Mouse (Mus musculus) kidney, adult 8-10 months (tissue): ENCODE measurements around the gene Spryd7.
"Not testable (repeated sequence)": the region's sequence is repeated elsewhere in the genome, so short reads cannot be mapped to it uniquely, and the experiment has no call there.

Experiments
- DNase-seq, 2 experiments: peaks; one replicate each; pipeline ENCODE4 v3.0.0; 2022

Gene Spryd7

DNA sequence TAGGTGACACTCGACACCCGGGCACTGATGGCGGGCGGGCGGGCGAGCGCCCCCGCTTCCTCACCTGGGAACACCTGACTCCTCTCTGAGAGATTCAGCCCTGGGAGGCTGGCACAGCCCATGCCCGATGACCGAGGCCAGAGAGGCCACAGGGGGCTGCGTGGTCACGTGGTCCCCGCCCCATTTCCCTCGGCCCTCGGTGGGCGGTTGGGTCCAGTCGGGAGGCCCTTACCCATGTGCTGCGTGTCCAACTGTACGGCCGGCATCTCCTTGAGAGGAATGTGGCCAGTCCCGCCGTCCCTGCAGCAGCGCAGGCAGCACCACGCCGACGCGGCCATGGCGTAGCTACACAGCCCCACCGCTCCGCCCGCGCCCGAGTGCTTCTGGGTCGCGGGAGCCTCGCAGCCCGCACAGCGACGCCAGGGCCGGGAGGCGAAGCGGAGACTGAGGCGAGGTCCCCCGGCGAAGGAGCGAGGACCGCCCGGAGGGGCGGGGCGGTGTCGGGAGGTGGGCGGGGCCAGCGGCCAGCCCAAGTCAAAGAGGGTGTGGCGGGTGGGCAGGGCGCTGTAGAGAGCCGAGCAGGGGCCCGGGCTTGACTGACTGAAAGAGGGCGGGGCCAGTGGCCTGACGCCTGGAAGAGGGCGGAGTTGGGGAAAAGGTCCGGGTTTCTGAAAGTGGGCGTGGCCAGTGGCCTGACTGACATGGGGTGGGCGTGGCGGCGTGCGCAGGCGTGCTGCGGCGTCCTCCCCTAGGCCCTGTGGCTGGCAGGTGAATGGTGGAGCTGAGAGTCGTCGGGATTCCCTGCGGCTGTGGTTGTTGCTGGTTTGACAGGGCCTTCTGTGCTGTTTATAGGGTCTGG, at the start of gene Spryd7:
Spryd7 (minus strand) TSS at position 598 of the 859 bp plus-strand sequence.
- peak; percentile 98 for DNase-seq

GRCm38 (mm10) chr14:61606088-61606487, 49.4 kb upstream of the Spryd7 start:
- DNase-seq: not testable (repeated sequence)

DNA sequence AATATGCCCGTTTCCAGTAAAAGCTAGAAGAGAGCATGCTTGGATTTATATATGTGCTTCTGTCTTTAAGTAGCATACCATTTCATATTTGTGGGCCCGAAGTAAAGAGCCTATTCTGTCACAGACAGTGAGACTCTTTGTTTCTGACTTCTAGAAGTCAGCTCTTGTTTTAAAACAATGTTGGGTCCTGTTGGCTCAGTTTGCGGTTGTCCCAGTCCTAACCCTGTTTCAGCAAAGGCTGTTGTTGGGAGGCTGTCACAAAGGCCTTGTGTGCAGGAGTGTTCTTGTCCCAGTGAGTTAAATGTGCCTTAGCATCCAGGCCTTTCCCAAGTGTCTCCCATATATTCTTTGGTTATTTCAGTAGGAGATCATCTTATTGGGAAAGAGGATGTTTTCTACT, 47.4 kb upstream of the Spryd7 start:
- no peak for DNase-seq

DNA sequence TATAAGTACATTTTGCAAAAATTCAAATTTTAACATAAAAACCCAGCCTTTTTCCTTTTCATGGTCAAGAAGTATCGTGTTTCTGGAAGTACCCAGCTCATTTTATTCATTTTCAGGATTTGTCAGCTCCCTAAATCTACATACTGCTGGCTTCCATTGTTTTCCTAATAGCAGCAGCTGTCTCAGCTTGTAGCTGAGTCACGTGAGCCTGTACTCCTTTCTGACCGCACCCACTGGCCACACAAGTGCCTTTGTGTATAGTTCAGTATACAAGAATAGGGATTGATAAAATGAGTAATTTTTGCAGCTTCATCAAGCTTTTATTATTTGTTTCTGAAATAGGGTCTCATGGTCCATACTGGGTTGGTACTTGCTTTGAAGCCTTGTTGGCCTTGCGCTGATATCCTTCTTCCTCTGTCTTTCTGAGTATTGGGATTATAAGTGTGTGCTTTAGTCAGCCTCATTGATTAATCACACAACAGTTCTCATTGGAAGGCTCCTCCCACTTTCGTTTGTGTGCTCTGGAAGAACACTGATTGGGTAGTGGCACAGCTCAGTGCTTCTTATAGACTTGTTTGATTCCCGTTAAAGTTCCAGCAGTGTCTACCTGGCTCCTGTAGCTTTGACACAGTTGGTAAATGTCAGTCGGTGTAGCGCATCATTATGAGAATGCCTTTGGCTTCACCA, 46.5 kb upstream of the Spryd7 start:
- no peak for DNase-seq

- DNase-seq: no peak
Observed at GRCm38 (mm10) chr14:61601348-61601747, 44.7 kb upstream of the Spryd7 start.

DNA sequence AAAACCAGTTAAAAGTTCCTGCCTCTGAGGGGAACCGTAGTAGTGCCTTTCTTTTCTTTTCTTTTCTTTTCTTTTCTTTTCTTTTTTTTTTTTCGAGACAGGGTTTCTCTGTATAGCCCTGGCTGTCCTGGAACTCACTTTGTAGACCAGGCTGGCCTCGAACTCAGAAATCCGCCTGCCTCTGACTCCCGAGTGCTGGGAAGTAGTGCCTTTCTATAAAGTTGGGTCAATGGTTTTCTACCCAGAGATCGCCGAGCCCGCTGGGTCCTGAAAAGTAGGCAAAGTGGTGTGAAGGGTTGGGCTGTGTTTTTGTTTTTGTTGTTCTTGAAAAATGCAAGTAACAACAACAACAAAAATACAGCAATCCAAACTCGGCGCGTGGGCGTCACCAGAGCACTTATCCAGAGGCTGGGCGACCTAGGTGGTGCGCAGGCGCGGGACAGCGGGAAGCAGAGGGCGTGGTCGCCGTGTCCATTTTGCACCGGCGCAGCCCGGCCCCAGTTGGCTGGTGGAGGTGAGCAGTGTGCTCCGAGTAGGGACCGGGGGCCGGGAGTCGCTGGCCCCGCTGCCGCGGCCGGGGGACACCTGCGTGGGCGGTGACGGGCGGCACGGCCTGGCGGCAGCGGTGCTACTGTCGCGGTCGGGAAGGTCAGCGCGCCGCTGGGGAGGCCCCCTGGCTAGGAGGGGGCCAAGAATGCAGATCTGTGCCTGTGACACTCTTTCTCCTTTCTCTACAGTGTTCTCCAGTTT, 42.5 kb upstream of the Spryd7 start:
- peak; percentile 92 to 93 for DNase-seq

DNA sequence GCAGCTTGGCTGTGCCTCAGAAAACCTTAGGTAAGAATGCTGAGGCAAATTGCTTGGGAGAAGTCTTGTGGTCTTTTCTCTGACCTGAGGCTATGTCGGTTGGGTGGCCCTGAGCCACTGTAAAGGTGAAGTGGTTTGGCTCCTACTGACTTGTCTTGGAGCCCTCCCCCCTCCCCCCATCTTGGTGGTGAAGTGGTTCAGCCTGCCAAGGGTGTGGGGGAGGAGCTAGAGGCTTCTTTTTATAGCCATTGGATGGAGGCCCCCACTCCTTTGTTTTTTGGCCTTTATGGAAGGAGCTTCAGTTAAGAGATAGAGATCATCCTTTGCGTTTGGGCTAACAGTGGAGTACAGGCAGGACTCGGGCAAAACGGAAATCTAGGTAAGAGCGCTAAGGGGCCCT, 41.3 kb upstream of the Spryd7 start, which contains the start of gene Trim13:
Trim13 (plus strand) TSS at position 280 of the 400 bp plus-strand sequence.
- no peak for DNase-seq

DNA sequence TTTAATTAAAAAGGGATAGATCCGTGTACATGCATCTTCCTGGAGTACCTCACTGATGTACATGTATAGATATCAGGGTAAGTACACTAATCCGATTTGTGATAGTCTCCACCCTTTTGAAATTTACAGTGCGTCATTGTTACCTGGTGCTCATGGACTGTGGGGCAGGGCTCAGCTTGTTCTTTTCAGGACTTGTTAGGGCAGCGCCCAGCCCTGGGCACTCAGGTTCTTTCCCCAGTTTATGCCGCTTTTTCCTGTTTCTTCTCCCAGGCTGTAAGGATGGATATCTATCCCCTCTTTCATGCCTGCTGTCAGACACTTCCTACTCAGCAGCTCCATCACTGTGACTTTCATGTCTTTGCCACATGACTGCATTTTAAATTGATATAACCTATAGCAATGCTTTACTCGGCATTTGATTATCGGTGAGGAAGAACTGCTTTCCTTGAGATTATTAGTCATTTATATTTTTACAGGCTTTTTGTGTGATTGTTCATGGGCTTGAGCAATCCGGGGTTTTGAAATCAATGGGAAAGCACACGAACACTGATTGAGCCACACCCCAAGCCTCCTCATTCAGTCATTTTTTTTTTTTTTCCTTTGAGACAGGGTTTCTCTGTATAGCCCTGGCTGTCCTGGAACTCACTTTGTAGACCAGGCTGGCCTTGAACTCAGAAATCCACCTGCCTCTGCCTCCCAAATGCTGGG, 40.2 kb upstream of the Spryd7 start:
- DNase-seq: no peak

- DNase-seq: no peak
Observed at GRCm38 (mm10) chr14:61589288-61590065, 32.8 kb upstream of the Spryd7 start.

- no peak for DNase-seq
Observed at GRCm38 (mm10) chr14:61575941-61576340, 19.3 kb upstream of the Spryd7 start.

GRCm38 (mm10) chr14:61575066-61575465, 18.4 kb upstream of the Spryd7 start:
- no peak for DNase-seq

DNA sequence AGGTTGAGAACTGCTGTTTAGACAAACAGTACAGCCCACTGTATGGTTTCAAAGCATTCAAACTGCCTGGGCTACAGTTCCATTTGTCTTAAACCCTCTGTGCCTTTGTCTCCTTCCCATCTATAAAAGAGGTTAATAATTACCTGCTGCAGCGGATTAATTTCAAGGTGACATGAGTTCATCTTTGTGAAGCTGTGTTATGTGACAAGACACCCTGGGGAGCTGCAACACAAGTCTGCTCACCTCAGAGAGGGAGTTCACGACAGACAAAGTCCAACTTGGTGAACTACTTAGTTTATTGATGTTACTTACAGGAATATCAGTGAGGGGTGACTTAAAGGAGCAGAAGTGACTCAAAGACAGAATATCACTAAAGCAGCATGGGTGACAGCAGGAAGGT, 15.4 kb upstream of the Spryd7 start:
- peak; percentile 29 to 79 for DNase-seq

DNA sequence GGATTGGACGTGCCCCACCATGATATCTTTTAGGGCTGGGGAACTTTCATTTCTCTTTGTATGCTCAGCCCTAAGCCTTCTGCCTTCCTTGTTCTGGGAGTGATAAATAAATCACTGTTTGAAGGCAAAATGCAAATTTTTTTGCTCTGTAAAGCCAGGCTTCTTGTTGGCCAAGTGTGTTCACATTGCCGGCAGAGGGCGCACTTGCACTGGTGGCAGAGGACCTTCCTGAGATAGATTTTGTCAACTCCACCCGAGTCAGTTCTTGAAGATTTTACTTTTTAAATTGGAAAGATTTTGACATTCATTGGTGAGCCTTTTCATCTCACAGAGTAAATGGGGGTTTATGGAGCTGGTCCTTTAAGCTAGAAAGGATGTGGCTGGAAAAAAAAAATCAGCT, 14.7 kb upstream of the Spryd7 start:
- peak; percentile 80 to 90 for DNase-seq

GRCm38 (mm10) chr14:61569344-61569743, 12.7 kb upstream of the Spryd7 start:
- peak in 1 of 2 experiments; percentile 33 for DNase-seq

DNA sequence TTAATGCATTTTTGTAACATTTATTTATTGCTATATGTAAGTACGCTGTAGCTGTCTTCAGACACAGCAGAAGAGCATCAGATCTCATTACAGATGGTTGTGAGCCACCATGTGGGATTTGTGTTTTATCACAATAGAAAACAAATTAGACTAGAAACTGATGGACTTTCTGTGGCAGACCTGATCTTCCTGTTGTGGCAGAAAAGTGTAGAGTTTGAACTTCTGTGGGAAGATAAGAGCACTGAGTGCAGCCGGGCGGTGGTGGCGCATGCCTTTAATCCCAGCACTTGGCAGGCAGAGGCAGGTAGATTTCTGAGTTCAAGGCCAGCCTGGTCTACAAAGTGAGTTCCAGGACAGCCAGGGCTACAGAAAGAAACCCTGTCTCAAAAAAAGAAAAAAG, 9.5 kb upstream of the Spryd7 start:
- not testable (repeated sequence) for DNase-seq

GRCm38 (mm10) chr14:61559856-61560255, 3.2 kb upstream of the Spryd7 start:
- DNase-seq: peak; percentile 38 to 46

DNA sequence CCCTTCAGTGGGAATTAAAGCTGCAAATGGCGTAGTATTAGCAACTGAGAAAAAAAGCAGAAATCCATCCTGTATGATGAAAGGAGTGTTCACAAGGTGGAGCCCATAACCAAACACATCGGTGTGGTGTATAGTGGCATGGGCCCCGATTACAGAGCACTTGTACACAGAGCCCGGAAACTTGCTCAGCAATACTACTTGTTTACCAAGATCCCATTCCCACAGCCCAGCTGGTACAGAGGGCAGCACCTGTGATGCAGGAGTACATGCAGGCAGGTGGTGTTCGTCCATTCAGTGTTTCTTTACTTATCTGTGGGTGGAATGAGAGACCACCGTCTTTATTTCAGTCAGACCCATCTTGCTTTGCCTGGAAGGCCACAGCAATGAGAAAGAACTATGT, 2.2 kb upstream of the Spryd7 start:
- no peak for DNase-seq

DNA sequence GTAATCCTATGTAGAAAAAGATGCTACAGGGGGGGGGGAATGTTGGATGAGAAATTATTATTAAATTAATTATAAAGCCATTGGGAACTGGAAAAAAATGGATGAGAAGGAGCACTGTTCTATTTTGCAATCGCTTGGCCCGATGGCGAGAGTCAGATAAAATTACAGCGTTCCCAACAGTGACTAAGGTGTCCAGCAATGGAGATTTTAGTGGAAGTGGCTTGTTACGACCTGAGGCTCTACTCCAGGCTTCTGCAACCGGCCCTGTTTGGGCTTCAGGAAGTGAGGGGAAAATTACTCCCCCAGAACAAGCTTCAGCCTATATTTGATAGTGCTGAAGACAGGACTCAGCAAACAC, 776 bp downstream of the Spryd7 start:
- DNase-seq: no peak

DNA sequence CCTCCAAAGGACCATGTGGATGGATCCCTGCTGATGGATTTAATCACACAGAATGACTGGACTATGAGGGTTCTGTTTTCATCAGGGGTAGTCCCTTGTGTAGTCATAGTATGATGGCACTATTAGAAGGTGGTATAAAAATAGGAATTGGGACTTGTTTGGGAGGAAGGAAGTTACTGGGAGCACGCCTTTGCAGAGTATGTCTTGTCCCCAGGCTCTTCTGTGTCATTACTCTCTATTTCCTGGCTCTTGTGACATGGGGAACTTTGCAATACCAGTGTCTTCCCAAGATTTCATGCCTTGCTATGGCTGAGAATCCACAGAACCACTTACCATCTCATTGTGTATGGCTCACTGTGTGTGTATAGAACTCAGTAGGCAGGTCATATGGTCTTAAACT, 8.1 kb downstream of the Spryd7 start:
- DNase-seq: no peak

DNA sequence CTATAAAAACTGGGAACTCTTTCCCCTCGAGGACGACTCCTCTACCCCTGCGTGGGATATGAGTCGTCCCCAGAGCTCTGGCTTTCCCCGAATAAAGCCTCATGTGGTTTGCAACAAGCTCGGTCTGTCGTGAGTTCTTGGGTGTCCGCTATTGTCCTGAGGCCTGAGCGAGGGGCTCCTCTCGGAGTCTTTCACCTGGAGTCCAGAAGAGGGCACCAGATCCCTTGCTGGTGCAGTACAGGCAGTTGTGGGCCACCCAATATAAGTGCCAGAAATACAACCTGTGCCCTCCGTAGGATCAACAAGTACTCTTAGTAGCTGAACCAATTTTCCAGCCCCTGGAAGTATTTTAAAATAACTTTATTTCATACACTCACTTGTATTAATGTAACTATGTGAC, 18.9 kb downstream of the Spryd7 start:
- DNase-seq: not testable (repeated sequence)

- no peak for DNase-seq
Observed at GRCm38 (mm10) chr14:61536631-61537264, 19.9 kb downstream of the Spryd7 start.
